Mouse (Mus musculus): ENCODE data around the gene Dnmbp. TPM values are rescaled to one million over a fixed set of nuclear protein-coding genes. Genes with fewer than 3 reads are reported as not detected.
A peak's percentile ranks its signal among the peaks of the same experiment; 100 is the strongest.

Gene Dnmbp
- polyA plus RNA-seq, 1 experiment from 2014 or later: 19.2 TPM

GRCm38 (mm10) chr19:43974221-43974620 lies 34.2 kb upstream of the Dnmbp start:
- no peak for TF ChIP-seq CTCF (IDR thresholded peaks at IDR 0.05; ENCODE audit: low read depth)
- Histone ChIP-seq H3K4me3 (replicated peaks; ENCODE audit: low read depth, low read length) (no peak overlapping the region), H3K27ac (no peak overlapping the region), H3K4me1 (replicated peaks; ENCODE audit: insufficient read depth, low read length) (no peaks in the 10 kb centered on the region), H3K36me3 (ENCODE audit: insufficient read depth, low read length) (no peaks in the 10 kb centered on the region), H3K9ac (ENCODE audit: low read depth, low read length) (no peak overlapping the region), H3K27me3 (ENCODE audit: insufficient read depth, low read length) (no peaks in the 10 kb centered on the region), H3K9me3 (replicated peaks; ENCODE audit: low read length) (no peaks in the 10 kb centered on the region), H3K4me2 (ENCODE audit: low read length) (no peak overlapping the region)
- ATAC-seq (replicated peaks; ENCODE audit: low FRiP score, low read depth) (no peak), DNase-seq (ENCODE audit: low spot score) (no peak)
- 91% methylated on average over 6 of the region's 6 CpGs for WGBS

GRCm38 (mm10) chr19:43973711-43974110 lies 33.7 kb upstream of the Dnmbp start:
- ATAC-seq (replicated peaks; ENCODE audit: low FRiP score, low read depth) (no peak), DNase-seq (ENCODE audit: low spot score) (no peak)
- H3K36me3 ChIP-seq (ENCODE audit: insufficient read depth, low read length): no peaks in the 10 kb centered on the region
- WGBS: 86% methylated on average over 9 of the region's 9 CpGs
- H3K4me2 ChIP-seq (ENCODE audit: low read length): no peak overlapping the region
- no peak overlapping the region for H3K27ac ChIP-seq
- no peak for TF ChIP-seq CTCF (IDR thresholded peaks at IDR 0.05; ENCODE audit: low read depth)
- no peak overlapping the region for H3K4me3 ChIP-seq (replicated peaks; ENCODE audit: low read depth, low read length)
- H3K4me1 ChIP-seq (replicated peaks; ENCODE audit: insufficient read depth, low read length): no peaks in the 10 kb centered on the region
- H3K9ac ChIP-seq (ENCODE audit: low read depth, low read length): no peak overlapping the region
- H3K27me3 ChIP-seq (ENCODE audit: insufficient read depth, low read length): no peaks in the 10 kb centered on the region
- no peaks in the 10 kb centered on the region for H3K9me3 ChIP-seq (replicated peaks; ENCODE audit: low read length)

- no peak overlapping the region for H3K4me3 ChIP-seq (replicated peaks; ENCODE audit: low read depth, low read length)
- no peak for DNase-seq (ENCODE audit: low spot score)
- H3K9me3 ChIP-seq (replicated peaks; ENCODE audit: low read length): no peaks in the 10 kb centered on the region
- H3K9ac ChIP-seq (ENCODE audit: low read depth, low read length): no peak overlapping the region
- 90% methylated on average over 8 of the region's 8 CpGs for WGBS
- no peak for TF ChIP-seq CTCF (IDR thresholded peaks at IDR 0.05; ENCODE audit: low read depth)
- no peaks in the 10 kb centered on the region for H3K27me3 ChIP-seq (ENCODE audit: insufficient read depth, low read length)
- no peak overlapping the region for H3K27ac ChIP-seq
- no peak for ATAC-seq (replicated peaks; ENCODE audit: low FRiP score, low read depth)
- H3K36me3 ChIP-seq (ENCODE audit: insufficient read depth, low read length): no peaks in the 10 kb centered on the region
- H3K4me2 ChIP-seq (ENCODE audit: low read length): no peak overlapping the region
- H3K4me1 ChIP-seq (replicated peaks; ENCODE audit: insufficient read depth, low read length): no peaks in the 10 kb centered on the region
Measured at GRCm38 (mm10) chr19:43972129-43972528, 32.1 kb upstream of the Dnmbp start.

- no peak overlapping the region for H3K9ac ChIP-seq (ENCODE audit: low read depth, low read length)
- WGBS: 28% methylated on average over 10 of the region's 11 CpGs
- H3K27me3 ChIP-seq (ENCODE audit: insufficient read depth, low read length): no peaks in the 10 kb centered on the region
- H3K4me1 ChIP-seq (replicated peaks; ENCODE audit: insufficient read depth, low read length): no peaks in the 10 kb centered on the region
- no peaks in the 10 kb centered on the region for H3K9me3 ChIP-seq (replicated peaks; ENCODE audit: low read length)
- no peak overlapping the region for H3K4me2 ChIP-seq (ENCODE audit: low read length)
- no peaks in the 10 kb centered on the region for H3K36me3 ChIP-seq (ENCODE audit: insufficient read depth, low read length)
- 0 out of 2 replicates have a peak overlapping the region, but pooled peaks have one; percentile 28 for H3K27ac ChIP-seq
- peak; percentile 86 for ATAC-seq (replicated peaks; ENCODE audit: low FRiP score, low read depth)
- DNase-seq (ENCODE audit: low spot score): peak; percentile 46
- no peak for TF ChIP-seq CTCF (IDR thresholded peaks at IDR 0.05; ENCODE audit: low read depth)
- H3K4me3 ChIP-seq (replicated peaks; ENCODE audit: low read depth, low read length): no peak overlapping the region
Measured at GRCm38 (mm10) chr19:43968436-43969026, 28.5 kb upstream of the Dnmbp start.

GRCm38 (mm10) chr19:43966481-43966880 lies 26.5 kb upstream of the Dnmbp start:
- DNase-seq (ENCODE audit: low spot score) (no peak), ATAC-seq (replicated peaks; ENCODE audit: low FRiP score, low read depth) (no peak)

GRCm38 (mm10) chr19:43965496-43966085 lies 25.6 kb upstream of the Dnmbp start:
- H3K4me1 ChIP-seq (replicated peaks; ENCODE audit: insufficient read depth, low read length): peaks cover 6% of the 10 kb centered on the region; the same call in 1 of the 2 replicates
- H3K27me3 ChIP-seq (ENCODE audit: insufficient read depth, low read length): no peaks in the 10 kb centered on the region
- no peak overlapping the region for H3K9ac ChIP-seq (ENCODE audit: low read depth, low read length)
- 0 out of 2 replicates have a peak overlapping the region, but pooled peaks have one; percentile 8 for H3K27ac ChIP-seq
- ATAC-seq (replicated peaks; ENCODE audit: low FRiP score, low read depth) (no peak), DNase-seq (ENCODE audit: low spot score) (no peak)
- WGBS: 62% methylated on average over 11 of the region's 11 CpGs
- no peak overlapping the region for H3K4me2 ChIP-seq (ENCODE audit: low read length)
- no peak for TF ChIP-seq CTCF (IDR thresholded peaks at IDR 0.05; ENCODE audit: low read depth)
- no peaks in the 10 kb centered on the region for H3K36me3 ChIP-seq (ENCODE audit: insufficient read depth, low read length)
- no peaks in the 10 kb centered on the region for H3K9me3 ChIP-seq (replicated peaks; ENCODE audit: low read length)
- H3K4me3 ChIP-seq (replicated peaks; ENCODE audit: low read depth, low read length): no peak overlapping the region

More at GRCm38 (mm10) chr19:43966481-43966880, 26.5 kb upstream of the Dnmbp start:
- H3K36me3 ChIP-seq (ENCODE audit: insufficient read depth, low read length): no peaks in the 10 kb centered on the region
- 68% methylated on average over 2 of the region's 2 CpGs for WGBS
- H3K9ac ChIP-seq (ENCODE audit: low read depth, low read length): no peak overlapping the region
- H3K4me1 ChIP-seq (replicated peaks; ENCODE audit: insufficient read depth, low read length): peaks cover 6% of the 10 kb centered on the region; the same call in 1 of the 2 replicates
- H3K27ac ChIP-seq: no peak overlapping the region
- TF ChIP-seq CTCF (IDR thresholded peaks at IDR 0.05; ENCODE audit: low read depth): no peak
- H3K4me2 ChIP-seq (ENCODE audit: low read length): no peak overlapping the region
- no peak overlapping the region for H3K4me3 ChIP-seq (replicated peaks; ENCODE audit: low read depth, low read length)
- H3K9me3 ChIP-seq (replicated peaks; ENCODE audit: low read length): no peaks in the 10 kb centered on the region
- H3K27me3 ChIP-seq (ENCODE audit: insufficient read depth, low read length): no peaks in the 10 kb centered on the region
